Mouse (Mus musculus): Measurements from ENCODE around the gene Umodl1.

Gene Umodl1

DNA sequence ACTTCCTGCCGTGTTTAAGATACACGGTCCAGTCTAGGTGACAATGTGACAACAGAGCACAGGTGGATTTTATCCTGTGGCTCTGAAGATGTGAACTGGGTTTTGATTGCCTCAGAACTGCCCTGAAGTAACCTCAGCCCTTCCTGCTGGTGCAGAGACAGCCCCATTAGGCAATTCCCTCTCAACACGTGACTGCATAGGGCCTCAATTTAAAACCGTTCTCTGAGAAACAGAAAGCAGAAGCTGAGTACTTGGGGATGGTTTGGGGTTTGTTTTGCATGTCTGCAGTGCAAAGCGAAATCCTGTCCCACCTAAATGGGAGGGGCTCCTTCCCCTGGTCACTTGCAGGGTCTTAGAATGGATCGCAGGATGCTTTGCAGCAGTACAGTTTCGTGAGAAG is 85.2 kb downstream of the Umodl1 start:
- no peak for DNase-seq

DNA sequence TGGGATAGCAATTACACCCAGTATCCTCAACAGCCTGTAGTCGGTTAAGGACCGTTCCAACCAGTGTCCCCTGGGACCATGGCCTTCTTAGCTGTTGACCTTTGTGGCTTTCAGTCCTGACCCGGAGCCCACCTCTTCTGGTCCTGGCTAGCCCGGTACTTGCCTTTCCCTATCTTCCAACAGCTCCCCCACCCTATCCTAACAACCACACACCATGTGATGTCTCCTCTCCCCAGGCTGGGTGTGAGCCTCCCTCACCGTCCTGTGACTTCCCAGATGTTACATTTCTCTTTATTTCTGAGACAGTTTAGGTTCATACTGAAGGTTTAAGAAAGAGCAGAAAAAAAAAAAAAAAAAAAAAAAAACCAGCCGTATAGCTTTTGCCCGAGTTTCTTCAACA is 86.0 kb downstream of the Umodl1 start:
- DNase-seq, result no peak

DNA sequence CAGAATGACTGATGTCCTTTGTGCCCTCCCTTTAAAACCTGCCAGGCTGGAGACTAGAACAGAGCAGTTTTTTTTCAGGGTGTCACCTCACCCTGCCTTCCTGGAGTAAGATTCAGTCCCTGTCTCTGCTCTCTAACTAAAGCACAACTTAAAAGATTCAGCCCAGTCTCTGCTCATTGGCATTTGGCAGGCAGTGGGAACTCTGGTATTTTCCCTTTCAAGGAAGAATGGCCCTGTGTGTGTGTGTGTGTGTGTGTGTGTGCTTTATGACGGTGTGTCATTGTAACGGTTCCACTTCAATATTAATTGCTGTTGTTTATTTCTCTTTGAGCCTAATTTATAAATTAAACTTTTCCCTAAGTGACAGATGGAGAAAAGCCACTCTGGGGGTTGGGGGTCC is 88.3 kb downstream of the Umodl1 start:
- no peak for DNase-seq

DNA sequence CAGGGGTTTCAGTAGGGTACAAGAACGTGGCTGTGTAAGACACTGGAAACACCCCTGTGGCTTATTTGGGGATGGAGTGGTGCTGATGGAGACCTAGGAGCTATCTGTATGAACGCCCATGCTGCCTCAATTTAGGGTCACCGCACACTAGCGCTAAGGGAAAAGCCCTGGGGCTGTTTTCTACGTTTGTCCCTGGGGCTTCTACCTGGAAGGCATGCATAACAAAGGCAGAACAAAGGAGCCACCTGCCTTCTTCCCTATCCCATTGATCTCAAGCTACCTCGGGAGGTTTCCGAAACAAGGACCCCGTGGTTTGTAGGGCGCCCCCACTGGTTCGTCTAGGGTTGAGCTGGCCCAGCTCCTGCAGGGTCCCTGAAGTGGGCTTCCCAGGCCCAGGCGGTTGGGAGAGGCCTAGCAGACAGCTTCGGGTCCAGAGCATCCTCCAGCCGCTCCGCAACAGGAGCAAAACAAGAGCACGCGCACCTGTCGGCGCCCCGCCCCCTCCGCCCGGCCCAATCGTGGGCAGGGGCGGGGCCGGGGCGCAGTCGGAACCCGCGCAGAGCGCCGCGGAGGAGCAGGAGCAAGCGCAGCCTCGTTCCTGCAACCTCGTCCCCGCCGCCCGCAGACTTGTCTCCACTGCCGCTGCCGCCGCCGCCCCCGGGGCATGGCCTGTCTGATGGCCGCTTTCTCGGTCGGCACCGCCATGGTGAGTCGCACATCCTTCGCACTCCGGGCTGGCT is 102.9 kb downstream of the Umodl1 start, which contains the start of gene Abcg1:
Abcg1 (plus strand) TSS at position 525 of the 740 bp plus-strand sequence.
- DNase-seq, result peak; percentile 85

DNA sequence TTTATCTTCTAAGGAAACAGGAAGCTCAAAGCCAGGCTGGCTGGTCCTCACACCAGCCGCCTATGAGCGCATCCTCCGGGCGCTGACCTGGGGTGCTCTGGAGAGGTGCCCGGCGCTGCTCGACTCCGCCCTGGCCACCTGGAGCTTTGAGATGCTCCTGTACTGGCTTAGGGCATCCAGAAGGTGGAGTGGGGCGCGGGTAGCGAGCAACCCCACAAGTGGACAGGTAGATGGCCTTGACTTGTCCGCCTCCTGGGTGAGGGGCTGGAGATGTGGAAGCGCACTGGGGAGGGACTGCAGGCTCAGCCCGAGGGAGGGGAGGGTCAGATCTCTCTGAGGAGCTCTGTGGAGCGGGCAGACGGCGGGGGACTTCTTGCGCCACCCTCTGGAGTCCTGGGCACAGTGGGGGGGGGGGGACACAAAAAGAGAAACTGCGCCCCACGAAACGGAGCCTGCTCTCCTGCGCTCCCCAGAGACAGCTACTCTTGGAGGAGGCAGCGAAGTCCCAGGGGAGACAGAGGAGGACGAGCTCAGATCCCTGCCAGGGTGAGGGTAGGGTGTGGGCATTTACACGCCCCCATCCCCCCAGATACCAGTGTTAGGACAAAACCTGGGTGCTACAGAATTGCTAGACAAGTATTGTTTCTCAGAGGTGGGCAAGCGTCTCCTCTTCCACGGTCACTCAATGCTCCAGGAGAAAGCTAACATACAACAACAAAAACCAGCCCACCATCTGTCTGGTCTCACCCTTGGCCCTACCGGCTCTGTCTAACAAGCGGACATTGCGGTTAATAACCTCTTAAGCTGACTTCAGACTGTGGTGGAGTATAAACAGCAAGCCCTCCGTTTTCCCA is 103.7 kb downstream of the Umodl1 start:
- no peak for DNase-seq

DNA sequence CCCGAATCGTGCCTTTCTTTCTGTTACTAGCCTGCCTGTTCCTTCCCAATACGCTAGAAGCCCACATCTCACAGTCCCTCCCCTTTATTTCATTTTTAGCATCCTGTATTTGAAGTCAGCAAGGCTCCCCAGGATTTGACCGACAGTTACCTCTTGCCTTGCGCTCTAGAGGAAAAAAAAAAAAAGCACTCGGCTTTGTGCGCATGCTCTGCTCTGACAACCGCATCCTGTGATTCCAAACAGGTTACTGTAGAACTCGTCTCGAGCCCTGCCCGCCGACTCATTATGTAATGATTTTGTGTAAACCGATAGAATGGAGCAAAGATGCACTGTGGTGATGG is 104.3 kb downstream of the Umodl1 start:
- peak; percentile 72 for DNase-seq

DNA sequence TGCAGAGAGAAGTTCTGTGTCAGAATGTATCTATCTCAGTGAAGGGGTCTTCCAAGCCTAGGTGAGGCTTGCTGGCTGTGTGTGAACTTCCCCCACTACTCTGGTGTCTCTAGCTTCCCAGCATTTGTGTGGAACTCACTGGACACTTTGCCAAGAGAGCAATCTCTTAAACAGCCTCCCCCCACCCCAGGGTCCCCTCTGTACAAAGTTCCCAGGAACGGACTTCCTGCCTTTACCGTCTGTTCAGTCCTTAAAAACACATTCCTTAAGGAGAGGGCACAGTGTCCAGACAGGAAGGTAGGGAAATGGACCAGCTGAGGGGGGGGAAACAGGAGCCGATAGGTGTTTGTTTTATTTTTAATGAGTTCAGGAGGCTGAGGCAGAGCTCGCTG is 105.8 kb downstream of the Umodl1 start:
- DNase-seq, result no peak
